Mouse (Mus musculus): ENCODE measurements around the gene Tmem259. TPM values are rescaled to one million over a fixed set of nuclear protein-coding genes. Genes with fewer than 3 reads are reported as not detected.

Tmem259 gene
- 21.0 and 21.4 TPM in 2 replicates for polyA plus RNA-seq (2015; fragmentation: Nextera tagmentation; extraction: Ambion mirVana)

DNA sequence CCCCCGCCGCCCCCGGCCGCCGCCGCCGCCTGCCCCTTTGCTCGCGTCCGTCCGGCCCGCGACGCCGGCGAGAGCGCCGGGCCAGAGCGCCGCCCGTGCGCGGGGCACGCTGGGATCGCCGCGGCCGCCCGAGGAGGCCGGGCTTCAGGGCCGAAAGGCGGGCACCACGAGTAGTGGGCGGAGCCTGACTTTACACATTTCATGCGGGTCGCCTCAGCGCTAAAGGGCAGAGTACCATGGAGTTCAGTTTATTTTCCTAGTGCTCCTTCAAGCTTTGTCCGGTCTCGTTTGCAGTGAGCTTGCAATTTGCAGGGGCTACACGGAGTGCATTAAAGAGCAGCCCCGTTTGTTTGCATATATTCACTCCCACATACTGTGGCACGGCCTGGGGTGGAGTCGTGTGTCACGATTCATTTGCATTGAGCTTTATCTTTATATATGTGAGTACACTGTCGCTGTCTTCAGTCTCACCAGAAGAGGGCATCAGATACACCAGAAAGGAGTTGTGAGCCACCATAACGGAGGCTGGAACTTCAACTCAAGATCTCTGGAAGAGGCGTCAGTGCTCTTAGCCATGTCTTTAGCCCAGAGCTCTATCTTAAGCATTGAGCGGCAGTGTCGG is at the start of gene Tmem259:
Gene Tmem259, minus strand, starts transcription at position 136 of the 622 bp plus-strand sequence.
- WGBS: under 1% methylated on average over 48 of the region's 49 CpGs
- ATAC-seq (ENCODE audit: low read depth): peak; percentile 76
- peaks cover 71% of the 10 kb centered on the region for H3K4me1 ChIP-seq (replicated peaks)
- H3K9me3 ChIP-seq: no peaks in the 10 kb centered on the region
- peak within 1 kb of the TSS; percentile 90 for H3K9ac ChIP-seq
- H3K27ac ChIP-seq (replicated peaks): peak within 1 kb of the TSS; percentile 95
- H3K27me3 ChIP-seq: peaks cover 26% of the 10 kb centered on the region
- peak within 1 kb of the TSS; percentile 80 for H3K4me2 ChIP-seq
- peak within 1 kb of the TSS; percentile 72 for H3K4me3 ChIP-seq
- peaks cover 5% of the 10 kb centered on the region; the same call in 1 of the 2 replicates for H3K36me3 ChIP-seq

DNA sequence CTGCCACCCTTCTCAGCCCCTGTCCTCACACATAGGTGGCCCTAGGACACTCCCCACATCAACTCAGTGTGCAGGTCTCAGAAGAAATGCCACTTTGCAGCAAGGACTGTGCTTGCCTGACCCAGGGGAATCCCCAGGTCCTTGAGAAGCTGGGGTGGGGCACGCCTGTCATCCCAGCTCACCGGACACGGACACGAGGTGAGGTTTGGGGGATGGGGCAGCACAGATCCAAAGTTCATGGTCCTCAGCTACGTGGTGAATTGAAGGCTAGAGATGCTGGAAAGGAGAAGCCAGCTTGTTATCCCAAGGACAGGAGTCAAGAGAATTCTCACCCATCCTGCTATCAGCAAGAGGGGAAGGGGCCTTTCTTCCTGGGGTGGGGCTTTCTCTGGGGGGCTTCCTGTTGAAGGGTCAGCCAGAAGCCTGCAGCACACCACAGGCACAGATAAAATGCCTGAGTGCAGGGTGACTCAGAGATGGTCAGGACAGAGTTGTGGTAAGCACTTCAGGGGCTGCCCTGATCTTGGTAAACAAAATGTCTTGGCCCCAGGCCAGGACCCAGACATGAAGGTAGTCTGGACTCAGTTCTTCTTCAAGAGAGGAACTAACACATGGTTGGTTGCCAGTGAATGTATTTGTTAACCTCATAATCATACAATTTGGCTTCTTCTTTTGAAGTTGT is 48.8 kb upstream of the Tmem259 start:
- Histone ChIP-seq H3K4me3 (no peak overlapping the region), H3K36me3 (peaks cover 36% of the 10 kb centered on the region), H3K4me2 (no peak overlapping the region), H3K27me3 (no peaks in the 10 kb centered on the region), H3K9ac (peak overlapping the region; percentile 14), H3K9me3 (no peaks in the 10 kb centered on the region), H3K4me1 (replicated peaks) (peaks cover 7% of the 10 kb centered on the region), H3K27ac (replicated peaks) (peak overlapping the region; percentile 23; the same call in 1 of the 2 replicates)
- ATAC-seq (ENCODE audit: low read depth): no peak
- 78% methylated on average over 5 of the region's 5 CpGs for WGBS

GRCm38 (mm10) chr10:80030736-80031135 is 46.6 kb upstream of the Tmem259 start:
- H3K9me3 ChIP-seq: no peaks in the 10 kb centered on the region
- H3K9ac ChIP-seq: no peak overlapping the region
- ATAC-seq (ENCODE audit: low read depth): no peak
- no peaks in the 10 kb centered on the region for H3K27me3 ChIP-seq
- no peak overlapping the region for H3K27ac ChIP-seq (replicated peaks)
- H3K4me2 ChIP-seq: no peak overlapping the region
- H3K36me3 ChIP-seq: peaks cover 14% of the 10 kb centered on the region
- WGBS: 87% methylated on average over 17 of the region's 17 CpGs
- H3K4me1 ChIP-seq (replicated peaks): no peaks in the 10 kb centered on the region; the same call in 1 of the 2 replicates
- no peak overlapping the region for H3K4me3 ChIP-seq

GRCm38 (mm10) chr10:80030191-80030590 is 46.1 kb upstream of the Tmem259 start:
- Histone ChIP-seq H3K4me2 (no peak overlapping the region), H3K27ac (replicated peaks) (no peak overlapping the region), H3K4me3 (no peak overlapping the region), H3K27me3 (no peaks in the 10 kb centered on the region), H3K9ac (no peak overlapping the region), H3K36me3 (peaks cover 9% of the 10 kb centered on the region), H3K9me3 (no peaks in the 10 kb centered on the region), H3K4me1 (replicated peaks) (no peaks in the 10 kb centered on the region; the same call in 1 of the 2 replicates)
- ATAC-seq (ENCODE audit: low read depth): no peak
- WGBS: 80% methylated on average over 9 of the region's 9 CpGs

- ATAC-seq (ENCODE audit: low read depth): no peak
- Histone ChIP-seq H3K9me3 (no peaks in the 10 kb centered on the region), H3K9ac (no peak overlapping the region), H3K27ac (replicated peaks) (no peak overlapping the region), H3K4me1 (replicated peaks) (no peaks in the 10 kb centered on the region), H3K4me3 (no peak overlapping the region), H3K36me3 (no peaks in the 10 kb centered on the region), H3K27me3 (no peaks in the 10 kb centered on the region), H3K4me2 (no peak overlapping the region)
- WGBS: 92% methylated on average over 13 of the region's 13 CpGs
Measured at GRCm38 (mm10) chr10:80028521-80028846, 44.4 kb upstream of the Tmem259 start.

DNA sequence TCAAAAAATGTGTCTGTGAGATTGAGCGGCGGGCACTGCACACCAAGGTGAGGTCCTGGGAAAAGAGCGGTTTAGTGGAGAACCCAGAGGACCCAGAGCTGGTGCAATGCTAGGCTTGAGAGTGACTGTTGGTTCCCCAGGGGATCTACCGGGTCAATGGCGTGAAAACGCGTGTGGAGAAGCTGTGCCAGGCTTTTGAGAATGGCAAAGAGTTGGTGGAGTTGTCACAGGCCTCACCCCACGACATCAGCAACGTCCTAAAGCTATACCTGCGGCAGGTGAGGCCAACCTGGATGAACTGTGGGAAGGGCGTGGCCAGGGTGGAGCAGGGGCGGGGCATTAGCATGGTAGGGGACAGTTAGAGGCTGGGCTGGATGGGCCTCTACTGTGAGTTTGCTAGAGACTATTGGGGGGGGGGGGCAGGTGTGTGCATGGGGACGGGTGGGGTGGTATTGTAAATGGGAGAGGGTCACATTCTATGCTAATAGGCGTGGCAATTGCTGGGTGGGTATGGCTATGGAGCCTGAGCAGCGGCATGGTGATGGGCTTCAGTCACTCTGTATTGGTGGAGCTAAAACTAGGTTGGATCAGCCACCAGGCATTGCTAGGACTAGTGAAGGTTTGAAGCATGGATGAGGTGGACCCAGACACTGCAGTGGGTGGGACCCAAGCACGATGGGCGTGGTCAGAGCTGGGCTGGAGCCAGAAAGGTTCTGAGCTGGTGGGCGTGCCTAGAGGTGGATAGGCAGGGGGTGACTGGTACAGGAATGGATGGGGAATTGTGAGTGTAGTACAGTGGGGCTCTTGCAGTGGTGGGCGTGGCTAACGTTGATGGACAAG is 43.8 kb upstream of the Tmem259 start:
- Histone ChIP-seq H3K9ac (no peak overlapping the region), H3K27ac (replicated peaks) (no peak overlapping the region), H3K36me3 (no peaks in the 10 kb centered on the region), H3K27me3 (no peaks in the 10 kb centered on the region), H3K4me3 (no peak overlapping the region), H3K9me3 (no peaks in the 10 kb centered on the region), H3K4me1 (replicated peaks) (no peaks in the 10 kb centered on the region), H3K4me2 (no peak overlapping the region)
- ATAC-seq (ENCODE audit: low read depth): no peak
- WGBS: 77% methylated on average over 20 of the region's 20 CpGs

DNA sequence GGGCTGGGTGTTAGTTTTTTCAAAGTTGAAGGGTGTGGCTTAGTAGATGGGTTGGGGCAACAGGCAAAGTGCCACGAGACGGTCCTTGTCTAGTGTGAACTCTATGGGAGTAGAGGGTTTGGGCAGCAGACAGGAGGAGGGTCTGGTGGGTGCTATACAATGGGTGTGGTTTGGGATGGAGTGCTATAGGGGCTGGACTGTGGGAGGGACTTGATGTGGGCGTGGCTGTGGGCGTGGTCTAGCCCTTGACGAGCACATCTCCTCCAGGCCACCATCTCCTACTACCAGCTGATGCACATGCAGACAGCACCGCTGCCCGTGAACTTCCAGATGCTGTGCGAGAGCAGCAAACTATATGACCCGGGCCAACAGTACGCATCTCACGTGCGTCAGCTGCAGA is 41.8 kb upstream of the Tmem259 start:
- no peak for ATAC-seq (ENCODE audit: low read depth)
- Histone ChIP-seq H3K4me1 (replicated peaks) (no peaks in the 10 kb centered on the region), H3K27me3 (no peaks in the 10 kb centered on the region; the same call in 1 of the 2 replicates), H3K9ac (no peak overlapping the region), H3K9me3 (no peaks in the 10 kb centered on the region), H3K27ac (replicated peaks) (no peak overlapping the region), H3K4me2 (no peak overlapping the region), H3K4me3 (no peak overlapping the region), H3K36me3 (no peaks in the 10 kb centered on the region)
- WGBS: 59% methylated on average over 12 of the region's 12 CpGs

DNA sequence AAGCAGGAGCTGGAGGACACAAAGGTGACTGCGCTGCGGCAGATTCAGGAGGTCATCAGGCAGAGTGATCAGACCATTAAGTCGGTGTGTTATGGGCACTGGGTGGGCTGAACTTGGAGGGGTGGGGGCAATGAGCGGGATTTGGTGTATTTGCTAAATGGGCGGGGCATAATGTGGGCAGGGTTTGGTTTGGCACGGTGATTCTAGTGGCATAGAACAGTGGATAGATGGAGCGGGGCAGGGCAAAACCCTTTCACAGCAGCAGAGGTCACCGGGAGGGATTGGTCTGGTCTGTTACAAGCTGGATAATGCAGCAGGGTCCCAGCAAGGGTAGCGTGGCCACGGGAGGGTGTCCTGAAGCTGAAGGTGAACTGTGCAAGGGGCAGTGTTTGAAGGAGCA is 41.3 kb upstream of the Tmem259 start:
- WGBS: 70% methylated on average over 10 of the region's 10 CpGs
- H3K36me3 ChIP-seq: no peaks in the 10 kb centered on the region
- H3K4me2 ChIP-seq: no peak overlapping the region
- no peak overlapping the region for H3K27ac ChIP-seq (replicated peaks)
- ATAC-seq (ENCODE audit: low read depth): no peak
- H3K27me3 ChIP-seq: peaks cover 3% of the 10 kb centered on the region
- H3K9ac ChIP-seq: no peak overlapping the region
- H3K4me1 ChIP-seq (replicated peaks): no peaks in the 10 kb centered on the region
- no peaks in the 10 kb centered on the region for H3K9me3 ChIP-seq
- H3K4me3 ChIP-seq: no peak overlapping the region

DNA sequence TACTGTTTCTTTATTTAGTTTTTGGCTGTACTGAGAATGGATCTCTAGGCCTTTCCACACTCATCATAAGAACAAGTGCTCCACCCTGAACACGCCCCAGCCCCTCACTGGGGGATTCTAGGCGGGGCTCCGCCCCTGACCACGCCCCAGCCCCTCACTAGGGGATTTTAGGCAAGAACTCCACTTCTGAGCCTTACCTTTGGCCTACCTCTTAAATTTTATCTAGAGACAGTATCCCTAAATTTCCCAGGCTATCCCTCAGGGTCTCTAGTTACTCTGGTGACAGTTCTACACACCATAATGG is 40.9 kb upstream of the Tmem259 start:
- no peaks in the 10 kb centered on the region for H3K9me3 ChIP-seq
- no peak overlapping the region for H3K4me2 ChIP-seq
- peaks cover 7% of the 10 kb centered on the region for H3K27me3 ChIP-seq
- no peak overlapping the region for H3K9ac ChIP-seq
- H3K4me3 ChIP-seq: no peak overlapping the region
- no peaks in the 10 kb centered on the region for H3K4me1 ChIP-seq (replicated peaks)
- no peak overlapping the region for H3K27ac ChIP-seq (replicated peaks)
- 53% methylated on average over 4 of the region's 4 CpGs for WGBS
- no peak for ATAC-seq (ENCODE audit: low read depth)
- no peaks in the 10 kb centered on the region for H3K36me3 ChIP-seq

- ATAC-seq (ENCODE audit: low read depth): no peak
- Histone ChIP-seq H3K4me1 (replicated peaks) (peaks cover 5% of the 10 kb centered on the region; the same call in 1 of the 2 replicates), H3K9ac (no peak overlapping the region), H3K4me2 (no peak overlapping the region), H3K36me3 (no peaks in the 10 kb centered on the region), H3K4me3 (no peak overlapping the region), H3K9me3 (no peaks in the 10 kb centered on the region), H3K27ac (replicated peaks) (no peak overlapping the region), H3K27me3 (peaks cover 13% of the 10 kb centered on the region)
- 78% methylated on average over 15 of the region's 15 CpGs for WGBS
Measured at GRCm38 (mm10) chr10:80024229-80025043, 40.3 kb upstream of the Tmem259 start.

DNA sequence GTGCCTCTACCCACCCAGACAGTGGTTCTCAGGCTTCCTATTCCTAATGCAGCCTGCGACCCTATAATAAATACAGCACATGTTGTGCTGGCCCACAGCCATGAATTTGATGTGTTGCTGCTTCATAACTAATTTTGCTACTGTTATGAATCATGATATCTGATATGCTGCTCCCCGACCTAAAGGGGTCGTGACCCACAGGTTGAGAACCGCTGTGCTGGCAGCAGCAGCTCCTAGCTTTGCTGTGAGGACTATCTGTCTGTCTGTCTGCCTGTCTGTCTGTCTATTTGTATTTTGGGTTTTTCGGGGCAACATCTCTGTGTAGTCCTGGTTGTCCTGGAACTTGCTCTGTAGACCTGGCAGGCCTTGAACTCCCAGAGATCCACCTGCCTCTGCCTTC is 39.6 kb upstream of the Tmem259 start:
- no peaks in the 10 kb centered on the region for H3K36me3 ChIP-seq
- no peak overlapping the region for H3K4me2 ChIP-seq
- H3K9ac ChIP-seq: no peak overlapping the region
- ATAC-seq (ENCODE audit: low read depth): no peak
- no peaks in the 10 kb centered on the region for H3K9me3 ChIP-seq
- H3K4me1 ChIP-seq (replicated peaks): peaks cover 9% of the 10 kb centered on the region; the same call in 1 of the 2 replicates
- H3K27ac ChIP-seq (replicated peaks): no peak overlapping the region
- WGBS: 89% methylated on average over 5 of the region's 5 CpGs
- no peak overlapping the region for H3K4me3 ChIP-seq
- peaks cover 20% of the 10 kb centered on the region for H3K27me3 ChIP-seq

All from neural tube, embryonic 13.5 days (tissue).